Mouse (Mus musculus) C2C12 (cell line): ENCODE data around the gene Btbd35f18. TPM values are rescaled to one million over a fixed set of nuclear protein-coding genes. Genes with fewer than 3 reads are reported as not detected.
"Not testable (repeated sequence)": the region's sequence is repeated elsewhere in the genome, so short reads cannot be mapped to it uniquely, and the experiment has no call there.

ENCODE experiments used
- H3K27me3 ChIP-seq: one replicate; pipeline ENCODE4 v1.6.1; 2011; ENCODE audit not compliant: control insufficient read depth, insufficient read depth, insufficient read length
- H3K36me3 ChIP-seq: one replicate; pipeline ENCODE4 v1.6.1; 2011; ENCODE audit not compliant: control insufficient read depth, insufficient read depth
- H3K4me3 ChIP-seq: one replicate; pipeline ENCODE4 v1.5.1; 2011; ENCODE audit warnings: mild to moderate bottlenecking, control low read depth; ENCODE audit not compliant: poor library complexity, insufficient read depth, severe bottlenecking
- H3K79me2 ChIP-seq: one replicate; pipeline ENCODE4 v1.6.1; 2011; ENCODE audit not compliant: control insufficient read depth, insufficient read depth
- H3K79me3 ChIP-seq: one replicate; pipeline ENCODE4 v1.6.1; 2011; ENCODE audit warnings: low read depth, control low read depth
- H3ac ChIP-seq: one replicate; pipeline ENCODE3; 2011; ENCODE audit warnings: low read depth; ENCODE audit not compliant: control insufficient read depth, insufficient read length
- long read RNA-seq, 2 experiments: library from polyadenylated mRNA; unstranded; transcript quantifications; one replicate each; pipeline ENCODE4 v2.0.0; 2019 to 2020
- polyA plus RNA-seq: library from polyadenylated mRNA; unstranded; fragments of >200 nt; fragmentation: generic; extraction: Trizol; gene quantifications from one replicate; pipeline ENCODE4 v1.2.1, GENCODE M21; 2012; ENCODE audit warnings: missing spikeins

Btbd35f18 gene
- polyA plus RNA-seq = not detected
- long read RNA-seq, experiment 1 = 0 reads
- long read RNA-seq, experiment 2 = 0 reads

DNA sequence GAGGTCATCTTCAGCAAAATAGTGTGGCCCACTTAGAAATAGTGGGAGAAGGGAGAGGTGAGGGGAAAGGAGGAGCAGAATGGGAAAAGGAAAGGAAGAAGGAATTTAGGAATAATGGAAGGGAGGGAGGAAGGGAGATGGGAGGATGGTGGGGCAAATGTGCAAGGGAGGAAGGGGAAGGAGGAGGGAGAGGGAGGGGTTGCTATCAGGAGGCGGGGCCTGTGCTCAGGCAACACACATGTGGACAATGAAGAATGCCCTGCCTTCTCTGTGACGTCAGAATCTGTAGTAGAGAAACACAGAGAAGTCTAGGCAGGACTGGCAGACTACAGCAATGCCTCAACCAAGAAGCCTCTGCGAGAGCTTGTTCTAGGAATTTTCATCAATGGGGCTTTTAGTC lies at the start of gene Btbd35f18:
Gene Btbd35f18 (plus strand): TSS at position 301 of the 400 bp plus-strand sequence.
- H3ac ChIP-seq, H3K27me3 ChIP-seq, H3K79me2 ChIP-seq, H3K4me3 ChIP-seq, H3K79me3 ChIP-seq, H3K36me3 ChIP-seq: not testable (repeated sequence)

Other genes starting within 250 kb of the Btbd35f18 start
- gene Btbd35f10, start 52.7 kb downstream of the Btbd35f18 start, polyA plus RNA-seq = not detected